Mouse (Mus musculus): ENCODE data around the gene Dsp. TPM values are rescaled to one million over a fixed set of nuclear protein-coding genes. Genes with fewer than 3 reads are reported as not detected.

Dsp gene
- total RNA-seq, 2 experiments from 2014 or later: 0.10 to 0.14 TPM

DNA sequence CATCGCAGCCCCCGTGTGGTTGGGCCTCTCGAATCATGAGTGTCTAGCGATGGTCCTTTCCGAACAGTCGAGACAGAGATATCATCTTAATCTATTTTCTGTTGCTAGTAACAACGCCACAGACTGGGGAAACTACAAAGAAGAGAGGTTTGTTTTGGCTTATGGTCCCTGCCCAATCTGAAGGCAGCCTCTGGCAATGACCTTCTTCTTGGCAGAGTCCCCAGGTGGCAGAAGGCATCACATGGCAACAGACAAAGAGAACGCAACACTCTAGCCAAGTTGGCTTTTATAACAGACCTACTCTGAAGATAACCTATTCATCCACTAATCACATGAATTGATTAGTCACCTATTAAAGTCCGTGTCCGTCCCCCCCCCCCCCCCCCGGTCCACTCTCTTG, 13.8 kb downstream of the Dsp start:
- intact Hi-C loops (cut with DNase I): no loop called here
- no peak for DNase-seq (ENCODE audit: low spot score in 2 of 2)

DNA sequence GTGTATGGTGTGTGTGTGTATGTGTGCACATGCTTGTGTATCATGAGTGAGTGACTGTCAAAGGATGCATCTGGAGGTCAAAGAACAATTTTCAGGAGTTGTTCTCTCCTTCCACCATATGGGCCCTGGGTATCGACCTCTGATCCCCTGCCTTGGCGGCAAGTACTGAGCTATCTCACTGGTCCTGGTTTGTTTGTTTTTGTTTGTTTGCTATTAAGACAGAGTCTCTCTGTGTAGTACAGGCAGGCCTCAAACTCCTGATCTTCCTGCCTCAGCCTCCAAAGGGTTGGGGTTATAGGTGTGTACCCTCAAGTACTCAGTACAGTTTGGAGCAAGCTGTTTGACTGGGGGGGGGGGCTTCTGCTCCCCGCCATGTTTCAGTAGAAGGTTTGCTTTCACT, 16.0 kb downstream of the Dsp start:
- intact Hi-C loops (cut with DNase I): no loop called here
- DNase-seq (ENCODE audit: low spot score in 2 of 2): no peak

DNA sequence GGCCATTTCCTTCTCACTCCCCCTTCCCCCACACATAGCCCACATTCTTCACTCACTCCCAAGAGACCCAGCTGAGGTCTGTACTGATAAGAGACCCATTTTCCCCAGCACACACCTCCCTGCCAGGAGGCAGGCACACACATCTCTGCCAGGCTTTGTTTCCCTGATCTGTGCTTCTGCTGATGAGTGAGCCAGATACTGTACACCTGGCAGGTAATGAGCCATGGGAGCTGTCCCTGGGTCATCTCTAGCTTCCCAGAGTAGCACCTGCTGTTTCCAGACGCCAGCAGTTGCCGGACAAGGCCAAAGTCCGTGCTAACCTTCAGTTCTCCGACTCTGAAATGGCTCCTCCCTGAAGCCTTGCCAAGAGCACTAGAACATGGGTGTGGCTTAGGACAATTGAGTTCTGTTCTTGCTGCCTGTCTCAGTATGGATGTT, 19.6 kb downstream of the Dsp start:
- no peak for DNase-seq (ENCODE audit: low spot score in 2 of 2)
- intact Hi-C loops (cut with DNase I): no loop called here

DNA sequence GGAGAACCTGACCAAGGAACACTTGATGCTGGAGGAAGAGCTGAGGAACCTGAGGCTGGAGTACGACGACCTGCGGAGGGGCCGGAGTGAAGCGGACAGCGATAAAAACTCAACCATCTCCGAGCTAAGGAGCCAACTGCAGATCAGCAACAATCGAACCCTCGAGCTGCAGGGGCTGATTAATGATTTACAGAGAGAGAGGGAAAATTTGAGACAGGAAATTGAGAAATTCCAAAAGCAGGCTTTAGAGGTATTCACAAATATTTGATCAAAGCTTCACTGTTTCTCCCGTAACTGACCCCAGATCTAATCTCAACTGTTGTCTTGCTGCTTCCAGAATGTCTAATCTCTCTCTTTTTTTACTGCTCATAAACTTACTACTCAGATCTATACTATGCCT, 42.3 kb downstream of the Dsp start:
- DNase-seq (ENCODE audit: low spot score in 2 of 2): no peak
- intact Hi-C loops (cut with DNase I): no loop called here

DNA sequence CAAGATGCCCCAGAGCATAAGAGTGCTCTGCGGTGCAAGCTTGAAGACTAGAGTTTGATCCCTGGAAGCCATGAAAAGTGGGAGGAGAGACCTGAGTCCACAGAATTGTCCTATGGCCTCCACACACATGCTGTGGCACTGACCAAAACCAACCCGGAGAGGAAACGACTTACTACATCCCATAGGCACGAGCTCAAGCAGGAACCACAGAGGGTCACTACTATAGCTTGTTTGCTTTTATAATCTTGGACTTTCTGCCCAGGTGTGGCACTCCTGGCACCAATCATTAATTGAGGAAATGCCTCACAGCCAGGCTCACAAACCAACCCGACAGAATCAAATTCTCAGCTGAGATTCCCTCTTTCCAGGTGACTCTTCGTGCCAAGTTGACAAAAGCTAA, 50.3 kb downstream of the Dsp start:
- intact Hi-C loops (cut with DNase I): no loop called here
- DNase-seq (ENCODE audit: low spot score in 2 of 2): no peak

DNA sequence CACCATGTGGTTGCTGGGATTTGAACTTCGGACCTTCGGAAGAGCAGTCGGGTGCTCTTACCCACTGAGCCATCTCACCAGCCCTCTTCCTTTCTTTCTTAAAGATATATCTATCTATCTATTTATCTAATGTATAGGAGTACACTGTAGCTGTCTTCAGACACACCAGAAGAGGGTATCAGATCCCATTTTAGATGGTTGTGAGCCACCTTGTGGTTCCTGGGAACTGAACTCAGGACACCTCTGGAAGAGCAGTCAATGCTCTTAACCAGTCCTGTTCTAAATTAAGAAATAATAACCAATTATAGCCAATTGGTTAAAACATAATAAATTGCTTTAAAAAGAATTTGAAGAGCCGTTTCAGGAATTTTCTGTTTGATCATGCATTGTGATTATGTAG, 53.1 kb downstream of the Dsp start:
- no peak for DNase-seq (ENCODE audit: low spot score in 2 of 2)
- intact Hi-C loops (cut with DNase I): no loop called here

DNA sequence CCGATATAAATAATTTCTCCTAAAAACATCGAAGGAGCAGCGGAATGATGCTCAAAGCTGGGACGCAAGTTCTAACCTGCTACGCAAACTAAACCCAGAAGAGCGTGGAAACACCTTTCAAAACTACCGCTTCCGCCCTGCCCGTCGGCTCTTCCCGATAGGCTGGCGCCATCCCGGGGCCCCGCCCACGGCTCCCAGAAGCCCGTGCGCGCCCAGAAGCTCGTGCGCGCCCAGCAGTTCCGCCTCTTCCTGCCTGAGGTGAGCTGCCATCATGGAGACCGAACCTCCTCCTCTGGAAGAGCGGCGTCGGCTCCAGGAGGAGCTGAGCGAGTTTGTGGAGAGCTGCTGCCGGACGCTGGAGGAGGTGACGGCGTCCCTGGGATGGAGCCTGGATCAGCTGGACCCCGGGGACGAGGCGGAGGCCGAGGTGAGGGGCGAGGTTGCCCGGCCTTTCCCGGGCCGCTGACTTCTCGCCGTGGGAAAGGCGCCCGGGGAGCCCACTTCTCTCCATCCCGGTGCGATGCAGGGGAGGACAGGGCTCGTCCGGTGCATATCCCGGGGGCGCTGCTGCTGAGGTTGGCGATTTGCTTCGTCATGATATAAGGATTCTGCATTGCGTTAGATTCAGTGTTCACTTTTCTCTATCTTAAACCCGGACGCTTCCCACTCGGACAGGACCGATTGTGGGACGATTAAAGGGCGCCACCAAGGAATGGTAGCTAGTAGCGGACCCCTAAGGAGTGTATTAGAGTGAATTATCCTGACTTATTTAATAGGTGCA, 53.8 kb downstream of the Dsp start, which contains the start of gene Snrnp48:
Gene Snrnp48, plus strand, starts transcription at position 237 of the 781 bp plus-strand sequence.
- DNase-seq (ENCODE audit: low spot score in 2 of 2): peak; percentile 89 to 90

DNA sequence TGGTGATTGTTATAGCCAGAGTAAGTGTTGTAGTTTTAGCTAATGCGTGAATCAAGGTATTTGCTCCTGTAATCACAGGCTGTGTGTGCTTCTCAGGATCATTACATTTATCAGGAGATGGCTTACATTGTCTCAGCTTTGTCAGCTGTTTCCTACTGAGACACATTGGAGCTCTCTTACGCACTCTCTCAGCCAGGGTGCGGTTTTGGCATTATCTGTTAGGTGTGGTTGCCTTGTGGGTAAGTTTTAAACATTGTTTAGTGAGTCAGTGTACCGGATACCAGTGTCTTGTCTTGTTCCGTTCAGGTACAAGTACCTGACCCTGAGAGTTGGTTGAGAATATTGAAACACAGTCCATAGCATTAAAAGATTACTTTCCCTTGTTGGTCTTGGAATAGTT, 60.0 kb downstream of the Dsp start:
- no peak for DNase-seq (ENCODE audit: low spot score in 2 of 2)
- intact Hi-C loops (cut with DNase I): no loop called here

More for the DNA sequence above, 53.8 kb downstream of the Dsp start, which contains the start of gene Snrnp48:
- intact Hi-C loops (cut with DNase I): loop anchor here (5.0 kb wide), 1 partner anchor 168 kb away; the partner anchor contains the start of genes Cage1 and Riok1

DNA sequence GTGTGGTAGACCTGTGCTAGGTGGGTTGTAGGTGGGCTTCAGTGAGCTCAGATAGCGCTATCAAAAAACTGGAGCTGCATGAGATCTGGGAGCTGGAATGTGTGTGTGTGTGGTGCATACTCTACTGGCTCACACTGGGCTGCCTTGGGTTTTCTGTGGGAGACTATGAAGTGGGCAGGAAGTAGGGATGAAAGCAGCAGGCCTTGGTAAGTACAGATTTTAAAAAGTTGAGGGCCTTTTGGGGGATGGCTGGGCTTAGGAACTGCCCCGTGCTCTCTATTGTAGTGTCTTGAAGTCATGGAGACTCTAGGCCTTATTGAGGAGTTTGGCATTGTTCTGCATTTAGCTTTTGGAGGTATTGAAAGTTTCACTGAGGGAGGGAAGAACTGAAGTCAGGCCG, 67.6 kb downstream of the Dsp start:
- intact Hi-C loops (cut with DNase I): no loop called here

DNA sequence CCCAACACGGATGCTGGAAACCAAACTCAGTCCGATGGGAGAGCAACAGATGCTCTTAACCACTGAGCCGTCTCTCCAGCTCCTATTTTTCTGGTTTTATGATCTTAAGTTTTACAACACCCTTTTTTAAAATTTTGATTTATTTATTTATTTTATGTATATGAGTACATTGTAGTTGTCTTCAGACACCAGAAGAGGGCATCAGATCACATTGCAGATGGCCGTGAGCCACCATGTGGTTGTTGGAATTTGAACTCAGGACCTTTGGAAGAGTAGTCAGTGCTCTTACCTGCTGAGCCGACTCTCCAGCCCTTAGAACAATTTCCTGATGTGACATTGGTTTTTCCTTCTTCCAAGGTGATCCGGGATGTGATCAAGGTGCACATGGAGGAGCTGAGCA, 69.2 kb downstream of the Dsp start:
- intact Hi-C loops (cut with DNase I): loop anchor here (5.0 kb wide), 1 partner anchor 153 kb away; no protein-coding TSS in a partner anchor
- no peak for DNase-seq (ENCODE audit: low spot score in 2 of 2)

More for the DNA sequence above, 67.6 kb downstream of the Dsp start:
- DNase-seq (ENCODE audit: low spot score in 2 of 2): no peak

DNA sequence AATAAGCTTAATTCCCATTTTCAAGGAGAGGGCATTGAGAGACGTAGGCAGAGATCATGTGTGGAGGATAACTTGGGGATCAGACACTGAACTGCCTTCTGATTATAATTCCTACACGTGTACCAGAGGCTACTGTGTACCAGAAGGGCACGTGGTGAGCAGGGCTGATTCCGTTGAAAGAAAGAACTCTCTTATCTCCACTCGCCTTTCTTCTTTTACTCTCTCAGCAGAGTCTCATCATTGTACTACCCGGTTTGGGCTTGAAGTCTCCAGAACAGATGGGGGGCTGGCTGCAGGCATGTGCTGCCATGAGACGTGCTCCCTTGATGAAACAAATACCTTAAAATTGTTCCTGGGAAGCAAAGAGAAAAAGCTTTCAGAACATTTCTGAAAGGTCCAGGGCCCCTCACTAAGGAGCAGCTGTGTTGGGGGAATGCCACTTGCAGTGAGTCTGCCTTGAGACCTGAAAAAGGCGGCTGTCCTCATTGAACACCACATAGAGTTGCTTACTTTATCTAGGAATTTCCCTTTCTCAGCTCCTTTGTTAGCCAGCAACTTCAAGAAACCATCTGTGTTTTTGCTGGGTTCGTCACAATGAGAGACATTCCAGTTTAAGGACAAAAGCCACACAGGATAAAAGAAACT, 79.2 kb downstream of the Dsp start:
- DNase-seq (ENCODE audit: low spot score in 2 of 2): no peak
- intact Hi-C loops (cut with DNase I): loop anchor here (10.0 kb wide), 1 partner anchor 365 kb away; no protein-coding TSS in a partner anchor

DNA sequence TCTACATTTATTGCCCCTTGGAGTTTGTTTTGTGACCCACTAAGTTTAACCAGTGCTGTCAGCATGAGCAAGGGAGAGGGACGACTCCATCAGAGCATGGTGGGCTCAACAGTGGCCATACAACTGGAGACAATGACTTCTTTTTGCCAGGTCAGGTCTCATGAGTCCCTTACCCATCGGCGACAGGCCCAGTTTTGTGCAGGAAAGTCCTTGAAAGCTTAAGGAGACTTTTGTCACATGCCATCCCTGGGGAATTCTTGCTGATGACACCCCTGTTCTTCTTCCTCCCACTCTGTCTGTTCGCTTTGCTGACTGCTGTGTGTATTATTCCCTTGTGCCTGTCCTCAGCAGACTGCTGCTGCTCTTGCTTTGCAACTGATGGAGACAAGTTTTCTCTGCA, 81.3 kb downstream of the Dsp start:
- intact Hi-C loops (cut with DNase I): loop anchor here (10.0 kb wide), 1 partner anchor 362 kb away; no protein-coding TSS in a partner anchor
- no peak for DNase-seq (ENCODE audit: low spot score in 2 of 2)

DNA sequence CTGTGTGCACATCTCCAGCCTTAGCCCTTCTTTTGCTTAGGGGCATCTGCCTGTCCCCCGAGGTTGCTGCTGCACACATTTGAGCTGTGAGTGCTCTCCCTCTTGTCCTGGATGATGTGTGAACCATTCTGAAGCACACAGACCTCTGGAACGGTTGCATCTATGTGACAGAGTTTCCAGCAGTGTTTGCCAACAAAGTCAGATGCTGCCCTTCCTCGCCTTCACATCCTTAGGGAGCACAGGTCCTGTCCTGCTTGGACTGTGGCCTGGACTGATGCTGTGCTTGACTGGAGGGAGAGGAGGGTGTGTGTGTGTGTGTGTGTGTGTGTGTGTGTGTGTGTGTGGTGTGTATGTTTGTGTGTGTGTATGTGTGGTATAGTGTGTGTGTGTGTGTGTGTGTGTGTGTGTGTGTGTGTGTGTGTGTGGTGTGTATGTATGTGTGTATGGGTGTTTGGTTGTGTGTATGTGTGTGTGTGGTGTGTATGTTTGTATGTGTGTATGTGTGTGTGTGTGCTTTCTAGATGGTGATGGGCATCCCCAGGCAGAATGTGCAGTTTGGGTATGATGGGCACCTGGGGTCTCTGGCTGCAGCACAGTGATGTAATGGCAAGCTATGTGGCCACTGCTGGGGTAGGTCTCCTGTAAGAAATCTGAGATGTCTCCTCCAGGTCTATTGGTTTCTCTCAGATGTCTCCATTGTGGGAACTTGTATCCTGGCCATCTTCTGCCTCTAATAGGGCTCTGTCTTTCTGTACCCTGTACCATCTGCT, 81.9 kb downstream of the Dsp start:
- intact Hi-C loops (cut with DNase I): loop anchor here (10.0 kb wide), 1 partner anchor 362 kb away; no protein-coding TSS in a partner anchor

DNA sequence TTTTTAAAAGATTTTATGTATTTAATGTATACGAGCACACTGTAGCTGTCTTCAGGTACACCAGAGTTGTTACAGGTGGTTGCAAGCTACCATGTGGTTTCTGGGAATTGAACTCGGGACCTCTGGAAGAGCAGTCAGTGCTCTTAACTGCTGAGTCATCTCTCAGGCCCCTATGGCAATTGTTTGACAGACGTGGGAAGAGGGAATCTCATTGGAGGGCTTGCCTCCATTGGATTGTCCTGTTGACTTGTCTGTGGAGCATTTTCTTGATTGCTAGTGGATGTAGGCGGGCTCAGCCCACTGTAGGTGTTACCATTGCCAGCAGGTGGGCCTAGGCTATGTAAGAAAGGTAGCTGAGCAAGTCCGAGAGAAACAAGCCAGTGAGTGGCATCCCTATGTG, 83.6 kb downstream of the Dsp start:
- intact Hi-C loops (cut with DNase I): loop anchor here (10.0 kb wide), 1 partner anchor 360 kb away; no protein-coding TSS in a partner anchor
- DNase-seq (ENCODE audit: low spot score in 2 of 2): no peak

More for the DNA sequence above, 81.9 kb downstream of the Dsp start:
- no peak for DNase-seq (ENCODE audit: low spot score in 2 of 2)

DNA sequence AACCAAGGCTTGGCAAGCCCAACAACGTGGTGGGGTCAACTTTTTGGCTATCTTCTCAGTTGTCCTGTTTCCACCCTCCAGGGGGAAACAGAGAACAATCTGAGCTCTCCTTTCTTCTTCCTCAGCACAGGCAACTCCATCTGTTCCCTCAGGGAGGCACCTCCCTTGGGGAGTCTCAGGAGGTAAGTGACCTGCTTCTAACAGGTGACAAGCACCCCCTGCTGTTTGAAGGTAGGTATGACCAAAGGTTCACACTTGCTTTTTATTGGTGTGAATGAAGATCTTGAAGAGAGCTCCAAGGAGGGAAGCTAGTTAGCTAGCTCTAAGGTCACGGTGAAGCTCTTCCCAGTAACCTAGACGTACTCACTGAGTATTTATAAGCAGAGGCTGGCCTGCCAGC, 84.3 kb downstream of the Dsp start:
- no peak for DNase-seq (ENCODE audit: low spot score in 2 of 2)
- intact Hi-C loops (cut with DNase I): loop anchor here (10.0 kb wide), 1 partner anchor 359 kb away; no protein-coding TSS in a partner anchor

DNA sequence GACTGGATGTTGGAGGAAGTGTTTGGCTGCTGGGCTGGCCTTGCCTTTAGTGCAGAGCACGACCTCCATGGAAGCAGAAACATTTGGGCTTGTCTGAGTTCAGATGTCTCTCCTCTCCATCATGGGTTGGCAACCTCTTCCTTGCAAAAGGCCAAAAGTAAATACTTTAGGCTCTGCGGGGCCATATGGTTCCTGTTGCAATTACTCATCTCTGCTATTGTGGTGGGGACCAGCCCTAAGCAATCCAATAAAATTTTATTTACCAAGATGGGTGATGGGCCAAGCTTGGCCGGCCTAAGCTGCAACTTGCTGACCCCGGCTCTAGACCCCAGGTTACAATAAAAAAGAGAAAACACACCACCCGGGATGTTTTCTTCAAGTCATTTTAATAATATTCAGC, 97.1 kb downstream of the Dsp start:
- intact Hi-C loops (cut with DNase I): no loop called here
- DNase-seq (ENCODE audit: low spot score in 2 of 2): no peak
